Mouse (Mus musculus) left cerebral cortex, postnatal 10 days (tissue): Measurements from ENCODE around the gene Ism2. TPM values are rescaled to one million over a fixed set of nuclear protein-coding genes. Genes with fewer than 3 reads are reported as not detected.

Source experiments
- DNase-seq, 2 experiments: peaks; one replicate each; pipeline ENCODE4 v3.0.0; 2021 to 2022; ENCODE audit warnings: low spot score in 2 of 2, mixed read lengths in 1 of 2; ENCODE audit errors: extremely low spot score in 1 of 2
- intact Hi-C: fragments of 180-260 bp; cut with DNase I; formaldehyde crosslinking; loops from one replicate; pipeline ENCODE4 v1.15.1; 2025
- microRNA-seq: library from miRNA; unstranded; fragments of <30 nt; microRNA quantifications from one replicate; pipeline ENCODE4 v1.2.0, GENCODE M21; 2022
- total RNA-seq, 2 experiments: library from RNA; stranded (reverse); gene quantifications; 2 replicates each; pipeline ENCODE4 v1.2.3; 2021

Gene Ism2
- total RNA-seq, 2 experiments from 2014 or later = 0.84 to 1.1 TPM

- intact Hi-C loops = no loop called here
These were observed 38.9 kb downstream of the Ism2 start for GRCm38 (mm10) chr12:87260562-87260961.

GRCm38 (mm10) chr12:87256629-87257028, 42.9 kb downstream of the Ism2 start:
- DNase-seq = no peak
- intact Hi-C loops = loop anchor here (10.0 kb wide), 1 partner anchor 198 kb away; no protein-coding TSS in a partner anchor

More at GRCm38 (mm10) chr12:87260562-87260961, 38.9 kb downstream of the Ism2 start:
- no peak for DNase-seq

DNA sequence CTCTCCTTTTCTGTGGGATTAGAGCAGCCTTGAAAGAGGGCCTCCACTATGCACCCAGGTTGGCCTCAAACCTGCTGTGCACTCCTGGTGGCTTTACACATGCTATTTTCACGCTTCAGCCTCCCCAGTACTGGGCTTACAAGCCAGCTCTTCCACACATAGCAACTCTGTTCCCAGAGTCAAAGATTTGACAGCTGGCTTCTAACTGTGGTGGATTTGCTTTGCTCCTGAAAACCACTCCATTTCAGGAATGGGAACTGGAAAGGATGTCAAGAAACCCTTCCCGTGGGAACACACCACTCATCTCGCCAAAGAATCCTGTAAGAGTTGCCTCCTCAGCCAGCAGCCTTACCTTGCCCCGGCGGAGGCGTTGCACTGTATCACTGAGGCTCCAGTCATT, 45.6 kb downstream of the Ism2 start:
- no peak for DNase-seq
- intact Hi-C loops = loop anchor here (10.0 kb wide), 1 partner anchor 201 kb away; no protein-coding TSS in a partner anchor

GRCm38 (mm10) chr12:87250161-87250560, 49.3 kb downstream of the Ism2 start:
- no peak for DNase-seq
- intact Hi-C loops = loop anchor here (10.0 kb wide), 1 partner anchor 205 kb away; no protein-coding TSS in a partner anchor

DNA sequence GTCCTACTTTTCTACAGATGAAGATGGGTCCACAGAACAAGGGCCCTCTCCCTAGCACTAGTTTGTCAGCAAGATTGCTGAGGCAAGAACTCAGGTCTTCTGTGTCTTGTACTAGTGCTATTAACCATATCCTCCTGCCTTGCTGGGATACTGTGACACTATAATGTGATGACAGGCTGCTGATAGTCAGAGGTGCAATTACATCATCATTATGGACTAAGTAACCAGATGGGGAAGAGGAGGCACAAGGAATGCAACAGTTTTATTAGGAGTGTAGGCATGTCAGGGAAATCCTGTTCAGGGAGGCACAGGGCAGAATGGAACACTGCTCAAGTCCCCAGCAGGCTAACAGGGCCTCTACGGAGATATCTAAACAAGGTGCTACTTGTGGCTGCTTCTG, 60.9 kb downstream of the Ism2 start, which contains the start of gene Noxred1:
Gene Noxred1, minus strand, starts transcription at position 101 of the 400 bp plus-strand sequence.
- intact Hi-C loops = no loop called here

GRCm38 (mm10) chr12:87236882-87237483, 62.5 kb downstream of the Ism2 start:
- intact Hi-C loops = no loop called here
- no peak for DNase-seq

More for the DNA sequence above, 60.9 kb downstream of the Ism2 start, which contains the start of gene Noxred1:
- DNase-seq = no peak

DNA sequence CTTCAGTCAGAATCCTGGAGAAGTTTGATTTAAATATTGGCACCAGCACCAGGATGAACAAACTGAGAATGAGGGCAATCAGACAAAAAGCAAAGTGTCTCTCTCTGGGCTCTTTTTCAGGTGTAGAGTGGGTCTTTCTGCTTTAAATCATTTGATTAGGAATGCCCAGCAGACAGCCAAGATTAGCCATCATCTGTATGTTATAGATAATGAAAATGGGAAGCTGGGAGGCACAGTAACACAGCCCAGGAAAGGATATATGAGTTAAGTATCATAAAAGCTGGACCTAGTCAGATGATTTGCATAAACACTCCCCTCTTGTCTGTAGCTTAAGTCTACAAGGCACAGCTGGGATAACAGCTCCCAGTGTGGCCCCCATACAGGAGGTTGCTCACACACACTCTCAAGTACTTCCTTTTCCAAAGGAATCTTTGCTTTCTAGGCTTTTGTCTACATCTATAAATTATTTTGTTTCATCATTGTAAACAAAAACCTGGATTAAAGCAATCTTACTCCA, 69.1 kb downstream of the Ism2 start:
- intact Hi-C loops = no loop called here
- DNase-seq = no peak

GRCm38 (mm10) chr12:87229633-87230032, 69.9 kb downstream of the Ism2 start:
- intact Hi-C loops = no loop called here
- DNase-seq = no peak

Small RNA genes lying within 50 kb of the gene (microRNA-seq; reads per million reads assigned to microRNA genes)
- not detected for gene Gm47293

Other genes starting within 250 kb of the Ism2 start
- 1 to 10 TPM; 9.3 to 10.0 TPM for gene Ngb, start 197.2 kb downstream of the Ism2 start, total RNA-seq
- gene Gstz1, start 152.5 kb downstream of the Ism2 start, total RNA-seq = 10 to 100 TPM; 57.8 to 62.2 TPM
- gene Pomt2, start 151.7 kb downstream of the Ism2 start, total RNA-seq = 10 to 100 TPM; 21.0 to 22.8 TPM
- 1 to 10 TPM; 2.6 to 3.1 TPM for gene Samd15, start 100.0 kb downstream of the Ism2 start, total RNA-seq
- 10 to 100 TPM; 27.5 to 29.9 TPM for gene Tmed8, start 99.3 kb downstream of the Ism2 start, total RNA-seq
- gene Noxred1, start 61.0 kb downstream of the Ism2 start, total RNA-seq = under 1 TPM; 0.71 to 0.81 TPM
- 10 to 100 TPM; 60.9 to 61.7 TPM for gene Vipas39, start 33.4 kb downstream of the Ism2 start, total RNA-seq
- 100 to 1,000 TPM; 157 to 158 TPM for gene Ahsa1, start 33.2 kb downstream of the Ism2 start, total RNA-seq
- gene Sptlc2, start 88.7 kb upstream of the Ism2 start, total RNA-seq = 10 to 100 TPM; 61.4 to 64.8 TPM
- 10 to 100 TPM; 89.7 to 95.3 TPM for gene Slirp, start 144.2 kb upstream of the Ism2 start, total RNA-seq
- gene Alkbh1, start 144.3 kb upstream of the Ism2 start, total RNA-seq = 10 to 100 TPM; 19.3 to 19.6 TPM
- 10 to 100 TPM; 44.9 to 48.5 TPM for gene Snw1, start 172.6 kb upstream of the Ism2 start, total RNA-seq
- gene Gm5788, start 195.0 kb upstream of the Ism2 start, total RNA-seq = not detected
- not detected for gene Gm8300, start 214.6 kb upstream of the Ism2 start, total RNA-seq